Mouse (Mus musculus): ENCODE results near the gene Duox1.

The Duox1 gene

DNA sequence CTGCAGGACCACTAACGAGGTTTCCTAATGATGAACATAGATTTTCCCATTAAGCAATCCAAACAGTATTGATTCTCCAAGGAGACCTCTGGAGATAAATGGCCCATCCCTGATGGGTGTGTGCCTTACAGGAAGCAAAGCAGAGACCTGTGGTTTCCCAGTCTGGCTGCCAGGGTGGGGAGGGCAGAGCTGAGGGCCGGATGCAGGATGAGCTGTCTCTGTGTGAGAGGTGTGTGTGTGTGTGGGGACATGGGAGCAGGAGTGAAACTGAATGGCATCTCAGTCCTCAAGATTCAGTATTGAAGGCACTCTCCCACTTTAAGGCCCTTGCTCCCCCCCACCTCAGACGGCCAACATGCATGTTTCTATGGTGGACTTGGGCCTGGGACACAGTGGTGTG is 40.7 kb downstream of the Duox1 start:
- DNase-seq, result no peak

DNA sequence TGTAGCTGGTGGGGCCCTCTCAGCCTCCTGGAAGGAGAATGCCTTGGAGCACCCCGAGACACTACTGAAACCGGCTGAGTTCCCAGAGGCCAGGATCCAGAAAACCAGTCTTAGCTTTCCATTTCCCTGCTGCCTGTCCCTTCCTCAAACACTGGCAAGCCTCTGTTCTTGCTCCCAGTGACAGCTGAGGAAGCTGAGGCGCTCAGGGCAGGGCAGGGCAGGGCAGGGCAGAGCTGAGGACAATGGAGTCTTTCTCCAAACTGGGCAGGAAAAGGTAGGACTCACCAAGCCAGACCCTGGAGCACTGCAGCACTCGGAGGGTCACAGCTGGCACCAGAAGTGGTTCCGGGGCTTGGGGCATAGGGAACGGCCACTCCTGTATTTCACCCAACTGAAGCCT is 44.8 kb downstream of the Duox1 start:
- no peak for DNase-seq

DNA sequence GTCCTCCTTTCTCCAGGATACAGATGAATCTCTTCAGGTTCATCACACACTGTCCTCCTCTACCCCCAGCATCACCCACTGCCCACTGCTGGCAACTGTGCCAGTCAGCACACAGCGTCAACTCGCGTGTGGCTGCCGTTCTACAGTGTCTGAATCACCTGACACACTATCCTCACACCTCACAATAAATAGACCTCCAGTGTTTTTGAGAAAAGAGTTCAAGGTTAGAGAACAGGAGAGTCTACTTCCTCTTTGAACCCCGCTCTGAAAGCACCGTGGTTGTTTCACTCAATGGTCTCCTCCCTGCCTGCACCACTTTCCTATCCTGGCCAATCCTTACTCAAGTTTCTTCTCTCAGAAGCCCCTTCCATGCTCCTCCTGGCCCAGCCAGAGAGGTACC is 45.7 kb downstream of the Duox1 start:
- DNase-seq, result no peak

DNA sequence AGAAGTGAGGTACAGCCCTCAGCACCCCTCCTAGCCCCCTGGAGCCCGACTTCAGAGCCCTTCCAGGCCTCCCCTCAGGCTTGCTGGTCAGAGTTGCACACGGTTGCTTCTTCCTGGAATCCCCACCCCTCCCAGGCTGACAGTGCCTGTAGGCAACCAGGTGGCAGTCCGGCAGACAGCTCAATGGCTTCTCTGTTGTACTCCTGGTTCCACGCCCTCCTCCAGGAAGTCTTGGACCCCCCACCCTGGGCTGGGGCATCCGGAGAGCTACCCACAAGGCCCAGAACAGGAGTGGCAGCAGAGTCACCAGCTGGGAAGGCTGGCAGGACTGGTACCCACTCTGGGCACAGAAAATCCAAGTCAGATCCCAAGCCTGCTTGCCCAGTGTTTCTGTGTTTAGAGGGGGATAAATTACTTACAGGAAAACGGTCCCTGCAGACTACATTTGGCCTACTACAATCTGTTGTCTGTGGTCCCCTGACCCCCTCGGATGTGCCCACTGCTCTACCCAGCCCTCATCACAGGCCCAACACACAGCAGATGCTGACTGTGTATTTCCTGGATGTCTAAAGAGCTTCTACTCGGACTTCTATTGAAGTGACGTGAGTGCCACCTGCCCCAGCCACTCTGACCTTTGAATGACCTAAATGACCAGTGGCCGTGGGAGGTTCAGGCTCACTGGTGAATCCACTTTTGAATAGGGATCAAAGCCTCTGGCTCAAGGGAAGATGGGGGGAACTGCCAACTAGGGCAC is 46.6 kb downstream of the Duox1 start:
- DNase-seq, result peak; percentile 60

DNA sequence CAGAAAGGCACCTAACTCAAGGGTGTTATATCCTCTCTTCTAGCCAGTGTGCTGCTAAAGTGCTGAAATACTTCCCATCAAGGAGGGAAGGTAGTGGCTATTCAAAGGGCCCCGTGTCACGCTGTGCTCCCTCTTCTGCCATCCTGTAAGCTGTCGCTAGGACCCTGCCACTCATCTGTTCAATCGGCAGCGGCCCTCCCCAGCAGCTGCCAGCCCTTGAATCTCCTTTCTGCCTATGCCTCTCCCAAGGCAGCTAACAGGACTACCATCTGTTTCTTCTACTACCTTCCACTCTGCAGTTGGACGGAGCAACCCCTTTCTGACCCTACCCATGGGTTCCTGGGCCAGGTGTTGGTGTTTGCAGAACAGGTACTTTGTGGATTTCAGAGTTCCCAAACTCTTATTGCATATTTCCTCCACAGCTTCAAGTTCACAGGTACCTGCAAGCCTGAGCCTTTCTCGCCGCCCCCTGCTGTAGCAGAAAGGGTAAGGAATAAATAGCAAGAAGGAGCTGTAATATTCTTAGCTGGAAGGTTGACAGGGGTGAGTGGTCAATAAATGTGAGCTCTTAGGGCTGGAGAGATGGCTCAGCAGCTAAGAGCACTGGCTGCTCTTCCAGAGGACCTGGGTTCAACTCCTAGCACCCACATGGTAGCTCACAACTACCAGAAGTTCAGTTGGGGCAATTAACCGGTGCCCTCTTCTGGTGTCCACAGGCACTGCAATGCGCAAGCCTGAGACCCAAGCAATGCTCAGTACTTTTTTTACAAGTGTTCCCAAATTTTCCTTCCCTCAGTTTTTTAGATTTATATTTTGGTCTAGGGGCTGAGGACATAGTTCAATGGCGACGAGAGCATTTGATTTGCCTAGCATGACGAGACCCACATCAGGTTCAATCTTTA is 47.4 kb downstream of the Duox1 start:
- DNase-seq, result no peak

DNA sequence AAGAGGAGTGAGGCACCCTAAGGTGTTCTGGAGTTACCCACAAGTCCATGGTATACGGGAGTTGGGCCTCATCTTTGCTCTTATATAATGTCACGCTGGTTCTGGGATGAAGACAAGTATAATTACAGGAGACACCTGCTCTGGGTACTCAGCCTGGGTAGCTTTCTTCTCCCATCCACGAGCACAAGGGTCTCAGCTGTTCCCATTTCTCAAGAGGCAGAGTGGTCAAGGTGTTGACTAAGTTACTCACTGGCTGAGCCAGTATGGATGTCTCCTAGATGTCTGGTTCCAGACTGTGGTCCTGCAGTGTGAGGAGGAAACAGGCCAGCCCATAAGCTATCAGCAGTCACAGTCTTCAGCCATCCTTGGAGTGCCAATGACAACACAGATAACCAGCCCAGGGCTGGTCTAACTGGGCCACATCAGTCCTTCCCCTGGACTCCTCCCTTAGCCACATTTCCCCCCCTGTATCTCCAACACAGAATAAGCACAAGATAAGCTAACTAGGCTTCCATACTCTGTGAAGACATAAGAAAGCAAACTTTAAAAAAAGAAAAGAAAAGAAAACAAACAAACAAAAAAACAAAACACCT is 49.0 kb downstream of the Duox1 start:
- DNase-seq, result no peak

DNA sequence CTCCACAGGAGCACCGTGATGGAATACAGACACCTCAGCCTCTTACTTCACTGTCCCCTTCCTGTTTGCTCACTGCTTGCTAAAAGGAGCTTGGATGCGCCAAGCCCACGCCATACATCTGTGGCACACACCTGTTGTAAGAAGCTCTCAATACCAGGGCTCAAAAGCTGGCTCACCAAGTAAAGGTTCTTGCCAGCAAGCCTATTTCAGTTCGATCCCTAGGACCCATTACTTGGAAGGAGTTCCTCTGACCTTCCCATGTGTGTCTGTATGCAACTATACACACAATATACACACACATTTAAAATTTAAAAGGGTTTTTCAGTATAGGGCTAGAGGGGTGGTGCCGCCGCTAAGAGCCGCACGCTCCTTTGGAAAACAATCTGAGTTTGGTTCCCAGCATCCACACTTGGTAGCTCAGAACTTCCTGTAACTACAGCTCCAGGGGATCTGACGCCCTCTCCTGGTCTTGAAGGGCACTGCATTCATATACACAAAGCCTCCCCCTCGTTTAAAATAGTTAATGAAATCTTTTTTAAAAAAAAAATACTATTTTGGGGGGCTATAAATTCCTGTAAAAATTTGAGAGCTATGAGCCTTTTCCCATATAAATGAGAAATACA is 49.9 kb downstream of the Duox1 start:
- DNase-seq, result peak; percentile 56

DNA sequence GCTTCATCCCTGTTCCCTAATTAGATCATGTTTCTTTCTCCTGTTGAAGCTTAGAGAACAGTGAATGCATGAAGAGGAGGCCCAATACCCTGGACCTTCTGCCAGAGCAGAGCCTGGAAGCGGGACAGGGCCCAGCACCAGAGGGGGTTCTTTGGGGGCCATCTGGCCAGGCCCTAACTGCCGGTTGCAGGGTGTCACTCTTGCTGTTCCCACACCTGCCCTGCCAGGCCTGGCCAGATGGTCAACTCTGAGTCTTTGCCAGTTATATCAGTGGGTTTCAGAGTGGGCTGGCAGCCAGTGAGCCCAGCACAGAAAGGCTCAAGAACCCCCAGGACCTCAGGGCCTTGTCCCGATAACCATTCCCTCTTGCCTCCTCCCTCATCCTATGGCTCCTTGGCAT is 50.6 kb downstream of the Duox1 start:
- peak; percentile 97 for DNase-seq

DNA sequence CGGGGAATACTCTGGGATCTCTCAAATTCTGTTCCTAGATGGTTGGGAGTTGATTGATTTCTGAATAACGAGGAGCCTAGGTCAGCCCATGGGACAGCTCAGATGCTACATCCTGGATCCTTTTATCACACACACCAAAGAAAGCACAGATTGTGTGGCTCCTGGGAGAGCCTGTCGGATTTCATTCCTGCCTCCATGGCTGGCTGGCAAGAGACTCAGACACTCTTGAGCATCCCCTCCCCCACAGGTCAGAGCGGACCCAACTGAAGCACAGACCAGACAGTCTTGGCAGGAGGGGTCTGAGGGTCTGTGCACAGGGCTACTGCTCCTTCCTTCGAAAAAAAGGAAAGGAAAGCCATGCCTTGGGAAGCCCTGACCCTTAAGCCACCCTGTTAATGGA is 51.2 kb downstream of the Duox1 start:
- peak; percentile 73 for DNase-seq

DNA sequence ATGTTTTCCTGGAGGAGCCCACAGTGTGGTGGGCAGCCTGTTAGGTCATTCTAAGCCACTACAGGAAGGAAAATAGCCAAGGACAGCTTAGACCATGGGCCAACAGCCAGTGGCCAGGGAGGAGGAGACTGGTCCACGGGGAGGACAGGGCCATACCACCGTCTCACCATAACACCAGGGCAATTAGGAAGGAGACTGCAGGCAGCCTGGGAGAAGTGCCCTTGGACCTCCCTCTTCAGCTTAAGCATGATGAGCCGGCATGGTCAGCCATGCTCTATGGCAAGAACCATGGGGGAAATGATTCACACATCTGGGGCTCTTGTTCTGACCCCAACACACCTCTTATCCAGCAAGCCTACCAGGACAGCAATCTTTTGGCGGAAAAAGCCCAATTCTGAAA is 51.7 kb downstream of the Duox1 start:
- DNase-seq, result peak; percentile 72

DNA sequence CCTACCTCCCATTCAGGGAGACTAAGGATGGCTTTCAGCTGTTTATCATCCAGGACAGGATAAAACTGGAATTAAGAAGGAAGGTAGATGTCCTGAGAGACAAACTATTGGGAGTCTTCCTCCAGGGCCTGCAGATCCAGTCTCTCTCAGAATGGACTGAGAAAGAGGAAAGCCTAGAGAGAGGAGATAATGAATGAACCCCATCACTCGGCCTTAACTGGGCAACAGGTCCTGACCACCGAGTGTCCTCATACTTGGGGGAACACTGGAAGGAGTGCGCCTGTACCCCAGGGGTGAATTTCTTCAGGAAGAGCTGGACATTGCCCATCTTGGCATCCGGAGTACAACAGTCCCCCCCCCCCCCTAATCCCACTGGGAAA is 52.2 kb downstream of the Duox1 start:
- DNase-seq, result no peak

DNA sequence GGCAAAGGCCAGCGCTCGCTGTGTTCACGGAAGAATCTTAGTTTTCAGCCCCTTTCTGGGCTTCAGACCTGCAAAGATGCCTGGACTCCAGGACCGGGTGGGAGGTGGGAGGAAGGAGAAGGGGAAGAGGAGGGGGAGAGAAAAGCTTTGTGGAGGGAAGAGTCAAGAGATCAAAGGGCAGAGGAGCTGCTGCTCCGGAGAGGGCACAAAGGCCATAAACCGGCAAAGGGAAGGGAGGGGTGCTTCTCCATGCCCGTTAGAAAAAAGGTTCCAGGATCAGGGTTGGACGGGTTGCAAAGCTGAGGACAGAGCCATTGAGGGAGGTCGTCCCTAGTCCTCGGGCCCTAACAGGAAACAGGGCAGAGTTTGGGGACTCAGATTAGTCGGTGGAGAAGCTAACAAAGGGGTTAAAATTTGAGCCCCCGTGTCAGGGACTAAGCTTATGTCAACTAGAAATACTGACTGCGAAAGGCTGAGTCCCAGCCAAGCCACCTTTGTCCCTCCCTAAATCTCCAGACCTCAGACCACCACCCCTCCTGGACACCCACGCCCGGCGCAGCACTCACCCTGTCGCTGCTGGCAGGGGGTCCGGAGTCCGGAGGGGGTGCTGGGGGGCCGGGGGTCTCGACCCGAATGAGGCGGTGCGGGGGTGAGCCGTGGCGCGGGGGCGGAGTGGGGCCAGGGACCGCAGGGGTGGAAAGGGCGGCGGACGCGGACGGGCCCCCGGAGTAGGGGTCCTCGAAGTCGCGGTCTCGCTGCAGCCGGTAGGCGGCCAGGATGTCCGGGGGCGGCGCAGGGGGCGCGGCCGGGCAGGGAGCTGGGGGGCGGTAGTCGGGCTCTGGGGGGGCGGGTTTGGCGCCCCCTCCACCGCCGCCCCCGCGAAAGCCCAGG is 52.9 kb downstream of the Duox1 start:
- DNase-seq, result peak; percentile 63

DNA sequence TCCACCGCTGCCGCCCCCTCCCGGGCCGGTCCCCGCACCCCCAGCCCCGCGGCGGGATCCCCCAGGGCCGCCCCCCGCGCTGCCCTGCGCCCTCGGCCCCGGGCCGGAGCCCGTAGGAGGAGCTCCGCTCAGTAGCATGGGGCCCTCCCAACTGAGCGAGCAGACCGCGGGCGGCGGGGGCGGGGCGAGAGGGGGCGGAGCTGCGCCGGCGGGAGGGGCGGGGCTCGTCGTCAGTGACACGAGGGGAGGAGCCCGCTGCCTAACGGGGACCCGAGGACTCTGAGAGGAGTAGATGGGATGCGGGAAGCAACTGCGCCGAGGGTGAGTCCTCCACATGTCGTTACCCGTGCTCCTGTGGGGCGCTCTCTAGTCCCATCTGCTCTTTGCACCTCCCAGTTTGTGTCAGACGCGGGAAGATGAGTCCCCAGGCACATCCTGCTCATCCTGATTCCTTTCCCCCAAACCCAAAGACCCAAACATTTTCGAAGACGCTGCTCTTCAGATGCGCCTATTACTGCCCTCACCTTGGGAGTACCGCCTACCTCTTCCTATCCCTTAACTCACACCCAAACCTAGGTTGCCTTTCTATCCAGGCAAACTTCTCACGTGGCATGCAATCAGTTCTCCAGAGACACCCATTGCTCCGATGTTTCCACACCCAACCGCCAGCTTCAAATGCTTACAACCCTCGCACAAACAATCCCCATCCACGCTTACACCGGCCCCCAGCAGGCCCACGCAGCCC is 53.7 kb downstream of the Duox1 start, which contains the start of gene Shf:
Gene Shf (minus strand): TSS at position 168 of the 745 bp plus-strand sequence.
- peak; percentile 89 for DNase-seq

DNA sequence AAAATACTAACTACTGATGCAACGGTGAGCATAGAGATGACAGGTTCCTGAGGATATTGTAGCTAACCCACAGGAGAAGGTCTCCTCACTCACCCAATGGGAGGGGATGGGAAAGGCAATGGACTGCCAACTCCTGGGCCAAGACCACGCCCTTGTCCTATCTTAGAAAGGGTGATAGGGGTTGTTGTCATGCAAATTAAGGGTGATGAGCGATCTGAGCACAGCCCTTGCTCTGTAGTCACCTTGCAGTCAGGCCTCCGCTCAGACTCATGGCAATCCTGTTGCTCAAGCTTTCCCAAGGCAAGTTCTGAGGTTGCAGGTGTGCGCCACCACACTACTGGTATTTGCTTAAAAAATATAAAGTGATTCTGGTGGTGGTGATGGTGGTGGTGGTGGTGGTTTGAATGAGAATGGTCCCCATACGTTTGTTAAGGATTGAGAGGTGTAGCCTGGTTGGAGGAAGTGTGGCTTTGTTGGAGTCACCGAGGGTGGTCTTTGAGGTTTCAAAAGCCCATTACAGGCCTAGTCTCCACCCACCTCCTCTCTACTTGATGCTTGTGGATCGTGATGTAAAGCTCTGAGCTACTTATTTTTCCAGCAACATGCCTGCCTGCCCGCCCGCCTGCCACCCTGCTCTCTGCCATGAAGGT is 54.8 kb downstream of the Duox1 start:
- DNase-seq, result no peak

DNA sequence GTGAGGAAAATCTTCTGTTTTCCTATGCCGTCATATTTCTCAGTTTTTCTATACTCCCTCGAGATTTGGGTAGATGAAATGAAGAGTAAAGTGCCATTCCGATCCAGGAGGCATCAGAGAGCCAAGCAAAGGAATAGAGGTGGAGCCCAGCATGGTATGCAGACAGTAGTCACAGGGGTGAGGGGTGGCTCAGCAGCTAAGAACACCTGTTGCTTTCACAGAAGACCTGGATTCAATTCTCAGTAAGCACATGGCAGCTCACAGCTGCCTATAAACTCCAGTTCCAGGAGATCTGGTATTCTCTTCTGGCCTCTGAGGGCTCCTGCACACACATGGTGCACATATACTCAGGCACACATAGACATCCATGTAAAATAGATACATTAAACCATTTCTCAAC is 56.6 kb downstream of the Duox1 start:
- no peak for DNase-seq

DNA sequence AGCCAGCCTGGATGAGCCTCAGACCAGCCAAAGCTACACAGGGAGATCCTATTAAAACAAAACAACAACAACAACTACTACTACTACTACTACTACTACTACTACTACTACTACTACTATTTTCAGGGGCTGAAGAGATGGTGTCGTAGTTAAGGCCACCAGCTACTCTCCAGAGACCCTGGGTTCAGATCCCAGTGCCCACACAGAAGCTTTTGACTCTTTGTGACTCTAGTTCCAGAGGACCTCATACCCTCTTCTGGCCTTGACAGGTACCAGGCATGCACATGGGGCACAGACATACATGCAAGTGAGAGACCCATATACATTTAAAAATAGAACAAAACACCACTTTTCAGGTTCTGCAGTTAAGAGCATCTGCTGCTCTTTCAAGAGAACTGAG is 57.1 kb downstream of the Duox1 start:
- DNase-seq, result no peak

DNA sequence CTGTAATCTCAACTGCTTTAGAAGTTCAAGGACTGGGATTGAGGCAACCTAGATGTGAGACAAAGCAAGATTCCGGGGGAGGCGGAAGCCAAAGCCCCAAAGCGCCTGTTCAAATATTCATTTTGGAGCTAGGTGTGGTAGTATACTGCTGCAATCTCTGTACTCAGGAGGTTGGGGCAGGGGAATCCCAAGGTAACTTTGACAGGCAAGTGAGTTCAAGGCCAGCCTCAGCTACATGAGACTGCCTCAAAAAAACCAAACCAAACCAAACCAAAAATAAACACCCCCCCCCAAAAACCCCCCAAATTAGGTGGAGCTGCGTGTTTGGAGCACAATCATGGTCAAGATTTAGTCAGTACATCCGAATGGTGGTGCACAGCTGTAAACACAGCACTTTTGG is 58.5 kb downstream of the Duox1 start:
- no peak for DNase-seq

DNA sequence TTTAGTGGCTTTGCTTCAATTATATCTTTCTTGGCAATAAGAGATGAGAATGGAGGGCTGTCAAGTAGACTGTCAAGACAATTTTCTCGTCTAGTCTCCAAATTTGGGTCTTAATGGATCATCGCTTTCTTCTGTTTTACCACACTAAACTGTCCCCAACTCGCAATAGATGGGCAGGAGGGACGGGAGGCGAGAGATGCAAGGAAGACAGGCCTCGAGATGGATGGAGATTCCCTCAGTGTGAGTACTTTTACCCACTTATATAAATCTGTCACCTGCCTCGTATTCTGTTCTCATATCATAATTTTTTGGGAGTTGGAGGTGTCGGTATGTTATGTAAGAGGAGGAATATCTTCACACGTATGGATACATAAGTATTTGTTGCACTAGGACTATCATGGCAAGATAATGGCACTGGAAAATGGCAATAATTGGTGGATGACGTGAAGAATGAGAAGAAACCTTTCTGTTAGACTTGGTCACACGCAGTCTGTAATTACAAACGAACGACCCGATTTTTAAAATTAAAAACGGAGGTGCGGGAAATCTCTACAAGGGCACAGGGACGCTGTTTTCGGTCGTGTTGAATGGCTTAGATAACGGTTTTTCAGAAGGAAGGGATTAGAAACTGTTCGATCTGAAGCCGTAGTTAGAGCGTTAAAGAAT is 59.3 kb downstream of the Duox1 start:
- DNase-seq, result no peak

DNA sequence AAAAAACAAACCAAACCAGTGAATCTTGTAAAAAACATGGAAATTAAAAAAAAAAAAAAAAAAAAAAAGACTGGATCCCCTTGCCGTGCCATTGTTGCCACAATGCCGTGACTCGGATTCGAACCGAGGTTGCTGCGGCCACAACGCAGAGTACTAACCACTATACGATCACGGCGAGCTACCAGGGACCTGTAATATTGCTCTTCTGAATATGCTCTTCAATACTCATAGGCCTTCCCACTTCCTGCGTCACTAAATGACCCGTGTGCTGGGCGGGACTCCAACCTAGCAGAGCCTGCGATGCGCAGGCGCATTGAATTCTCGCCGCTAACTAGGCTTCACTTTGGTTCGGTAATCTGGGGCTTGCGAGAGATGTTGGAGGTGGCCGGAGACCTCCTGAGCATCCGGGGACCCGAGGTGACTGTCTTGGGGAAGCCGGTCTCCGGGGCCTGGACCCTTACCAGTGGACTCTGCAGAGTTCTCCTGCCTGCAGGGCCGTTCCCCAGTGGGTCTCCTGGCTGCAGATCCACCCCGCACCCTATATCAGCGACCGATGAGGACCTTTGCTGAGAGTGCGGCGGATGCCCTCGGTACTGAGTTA is 60.0 kb downstream of the Duox1 start:
- DNase-seq, result peak; percentile 98

DNA sequence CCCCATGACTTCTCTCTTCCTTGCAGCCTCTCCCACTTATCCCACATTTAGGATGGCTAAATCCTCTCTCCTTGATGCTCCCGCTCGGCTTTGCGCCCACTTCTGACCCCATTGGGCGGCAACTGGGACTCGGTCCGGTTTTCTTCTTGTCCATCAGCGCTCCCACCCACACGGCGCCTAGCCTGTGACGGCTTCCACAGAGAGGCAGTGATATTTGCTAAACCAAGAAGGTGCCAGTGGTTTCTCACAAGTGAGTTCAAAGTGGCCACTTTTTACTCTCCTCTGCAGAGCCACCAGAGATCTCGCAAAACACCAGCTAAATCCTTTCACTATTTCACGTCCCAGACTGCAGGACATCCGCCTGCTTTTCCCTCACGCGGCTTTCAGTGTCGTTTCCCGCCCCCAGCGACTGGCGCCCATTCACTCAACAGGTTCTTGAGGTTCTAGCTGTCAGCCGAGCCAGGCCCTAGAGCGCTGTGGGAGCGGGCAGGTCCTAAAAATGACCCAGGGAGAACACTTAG is 60.6 kb downstream of the Duox1 start:
- DNase-seq, result peak; percentile 55
